Mouse (Mus musculus): ENCODE measurements around the gene Hoxc6.

DNA sequence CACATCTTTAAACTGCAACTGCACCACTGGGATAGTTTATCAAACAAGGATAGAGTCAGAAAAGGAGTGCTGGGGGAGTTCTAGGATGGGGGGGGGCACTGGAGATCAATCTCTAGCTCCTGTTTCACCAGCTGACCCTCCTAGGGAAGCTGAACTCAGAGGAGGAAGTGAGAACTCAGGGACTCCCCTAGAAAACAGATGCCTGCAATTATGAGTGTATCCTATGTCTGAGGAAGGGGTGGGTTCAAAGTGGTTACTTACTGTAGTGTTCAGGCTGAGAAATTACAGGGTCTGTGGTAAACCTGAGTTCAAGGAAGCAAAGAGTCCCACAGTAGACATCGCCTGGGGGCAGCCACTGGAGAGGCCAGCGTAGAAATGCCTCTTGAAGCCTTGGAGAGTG, 53.6 kb downstream of the Hoxc6 start:
- TF ChIP-seq CTCF (IDR thresholded peaks at IDR 0.05; ENCODE audit: extremely low read depth, insufficient read depth, insufficient read length, insufficient replicate concordance) (no peak), POLR2A (IDR thresholded peaks at IDR 0.05; ENCODE audit: low read depth, low read length) (no peak)
